Comparison of ENCODE assay signal across 22 mouse cellular contexts in the genomic region with DNA sequence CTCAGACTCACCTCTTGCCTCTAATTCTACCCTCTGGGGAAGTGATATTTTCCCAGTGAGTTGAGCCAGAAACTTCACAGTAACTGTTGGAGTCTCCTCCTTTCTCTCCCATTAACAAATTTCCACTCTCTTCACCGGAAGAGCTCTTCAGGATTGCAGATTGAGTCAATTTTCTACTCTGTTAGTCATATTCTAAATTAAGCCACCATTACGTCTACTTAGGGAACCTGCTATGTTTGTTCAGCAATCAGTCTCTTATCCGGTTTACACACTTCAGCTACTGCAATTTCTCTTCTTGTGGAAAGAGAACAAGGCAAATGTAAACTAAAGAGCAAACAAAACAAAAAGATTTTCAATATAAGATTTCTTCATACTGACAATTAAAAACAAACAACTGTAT.
DNase-seq lines count a peak whose midpoint lies in the region; ATAC-seq and TF ChIP-seq lines count a peak whose summit lies in the region.
"Had no signal": no experiment of that assay in that cellular context is flagged by ENCODE, and none has a peak within 500 bp of the region (broad histone marks: within the 10 kb centered on the region; RNA-seq: fewer than 3 reads in every experiment).

No protein-coding gene starts in this region.

- dilution Hi-C loops in CH12.LX (cut with MboI; ENCODE audit: extremely low pct_ligation_motif_present, extremely low pct_unique_long_range_greater_than_20kb, low sequenced_read_pairs): no loop called here

- no peaks in the 10 kb centered on the region for H3K9me3 ChIP-seq in lung, embryonic 14.5 days (ENCODE audit: low read depth, low read length)
- H3K9me3 ChIP-seq in CH12.LX (replicated peaks; ENCODE audit: low read length): no peaks in the 10 kb centered on the region
- H3K9me3 ChIP-seq: embryonic facial prominence, embryonic 13.5 days; forebrain, embryonic 12.5 days; G1E; hindbrain, embryonic 15.5 days had no signal

- H3K36me3 ChIP-seq in lung, embryonic 14.5 days (ENCODE audit: insufficient read depth): no peaks in the 10 kb centered on the region
- no peaks in the 10 kb centered on the region for H3K36me3 ChIP-seq in CH12.LX (replicated peaks in 1 of 2; ENCODE audit: control insufficient read depth in 1 of 2, insufficient read depth in 1 of 2, low read length in 1 of 2)
- H3K36me3 ChIP-seq: embryonic facial prominence, embryonic 13.5 days; forebrain, embryonic 12.5 days; G1E; hindbrain, embryonic 15.5 days had no signal

- no peak for TF ChIP-seq EP300 in CH12.LX (IDR thresholded peaks at IDR 0.05; ENCODE audit: low read length)

- in situ Hi-C loops in CH12.LX (cut with MboI; ENCODE audit: low pct_ligation_motif_present, low pct_unique_long_range_greater_than_20kb, low sequenced_read_pairs): no loop called here

- H3K27me3 ChIP-seq in lung, embryonic 14.5 days (ENCODE audit: insufficient read depth, low read length): no peaks in the 10 kb centered on the region
- H3K27me3 ChIP-seq in CH12.LX (replicated peaks): no peaks in the 10 kb centered on the region
- H3K27me3 ChIP-seq: embryonic facial prominence, embryonic 13.5 days; forebrain, embryonic 12.5 days; hindbrain, embryonic 15.5 days had no signal

- H3K4me2 ChIP-seq in lung, embryonic 14.5 days: no peak overlapping the region
- no peak overlapping the region for H3K4me2 ChIP-seq in CH12.LX (ENCODE audit: insufficient read depth, low read depth, poor library complexity, severe bottlenecking)
- H3K4me2 ChIP-seq: embryonic facial prominence, embryonic 13.5 days; forebrain, embryonic 12.5 days; hindbrain, embryonic 15.5 days had no signal

- H3K27ac ChIP-seq in lung, embryonic 14.5 days (ENCODE audit: low read depth): no peak overlapping the region
- no peak overlapping the region for H3K27ac ChIP-seq in CH12.LX (ENCODE audit: insufficient read depth, low read depth)
- H3K27ac ChIP-seq: embryonic facial prominence, embryonic 13.5 days; forebrain, embryonic 12.5 days; gastrocnemius, adult 2 months; hindbrain, embryonic 15.5 days had no signal

- TF ChIP-seq POLR2A in lung, adult 2 months (IDR thresholded peaks at IDR 0.05; ENCODE audit: borderline replicate concordance, extremely low read depth, low read depth, low read length): no peak
- no peak for TF ChIP-seq POLR2A in CH12.LX (IDR thresholded peaks at IDR 0.05; ENCODE audit: low read depth, low read length)
- TF ChIP-seq POLR2A in brain, embryonic 14.5 days (IDR thresholded peaks at IDR 0.05; ENCODE audit: borderline replicate concordance, extremely low read depth, insufficient read depth, insufficient read length, poor library complexity, severe bottlenecking): no peak

- no peak overlapping the region for H3K4me3 ChIP-seq in lung, embryonic 14.5 days (ENCODE audit: low read depth, low read length)
- H3K4me3 ChIP-seq in lung, adult 2 months (replicated peaks; ENCODE audit: extremely low read depth, low read depth, low read length): no peak overlapping the region
- no peak overlapping the region for H3K4me3 ChIP-seq in CH12.LX (replicated peaks in 1 of 3; ENCODE audit: low read depth in 2 of 3, low read length in 2 of 3, poor library complexity in 1 of 3)
- H3K4me3 ChIP-seq: embryonic facial prominence, embryonic 13.5 days; forebrain, embryonic 12.5 days; gastrocnemius, adult 2 months; hindbrain, embryonic 15.5 days had no signal

- no peak for TF ChIP-seq RAD21 in CH12.LX (IDR thresholded peaks at IDR 0.05; ENCODE audit: low read depth, low read length)

- peak; percentile 28 for DNase-seq in lung, embryonic 14.5 days
- no peak for DNase-seq in lung, adult 2 months
- DNase-seq in CH12.LX (ENCODE audit: extremely low read depth): no peak
- DNase-seq in Muller cell, postnatal 12 days (ENCODE audit: inconsistent ontology term): peak; percentile 13
- peak; percentile 2 for DNase-seq in brain, embryonic 14.5 days (ENCODE audit: low read depth)
- no peak for DNase-seq in layer of hippocampus, postnatal 36 days
- no peak for DNase-seq in urinary bladder, postnatal 36 days (ENCODE audit: low spot score in 2 of 2)
- DNase-seq in left cerebral cortex, adult 18-20 months (ENCODE audit: low spot score in 2 of 2): no peak
- DNase-seq: adrenal gland, adult 2 months; adrenal gland, postnatal 25 days; cerebellum, adult 11 months; cerebellum, adult 9-10 months; cerebellum, postnatal 36 days; gastrocnemius, adult 2 months; gastrocnemius, postnatal 36 days; heart, adult 11 months had no signal

- H3K9ac ChIP-seq in lung, embryonic 14.5 days: no peak overlapping the region
- no peak overlapping the region for H3K9ac ChIP-seq in CH12.LX (ENCODE audit: insufficient read depth, low read depth)
- H3K9ac ChIP-seq: embryonic facial prominence, embryonic 13.5 days; forebrain, embryonic 12.5 days; hindbrain, embryonic 15.5 days had no signal

- 45% methylated on average over 3 of the region's 3 CpGs for WGBS in lung, embryonic 14.5 days
- WGBS in lung, adult 2 months: 27% methylated on average over 3 of the region's 3 CpGs

- ATAC-seq in lung, embryonic 14.5 days (ENCODE audit: insufficient read depth): no peak
- ATAC-seq: activated CD4-positive, CD25-positive, alpha-beta regulatory T cell, adult 4 months; forebrain, embryonic 16.5 days had no signal

- H3K79me2 ChIP-seq in CH12.LX (replicated peaks; ENCODE audit: control insufficient read depth, extremely low read depth, insufficient read depth, poor library complexity, severe bottlenecking): no peaks in the 10 kb centered on the region

- TF ChIP-seq CTCF in lung, embryonic 14.5 days (IDR thresholded peaks at IDR 0.05; ENCODE audit: low read depth): no peak
- no peak for TF ChIP-seq CTCF in lung, adult 2 months (IDR thresholded peaks at IDR 0.05; ENCODE audit: insufficient read depth, low read length)
- no peak for TF ChIP-seq CTCF in CH12.LX (conservative IDR thresholded peaks at IDR 0.05 in 1 of 2, IDR thresholded peaks at IDR 0.05 in 1 of 2; ENCODE audit: low read depth in 2 of 2, low read length in 2 of 2)
- no peak for TF ChIP-seq CTCF in brain, embryonic 14.5 days (IDR thresholded peaks at IDR 0.05; ENCODE audit: borderline replicate concordance, extremely low read depth, insufficient read depth, insufficient read length)

- H3K4me1 ChIP-seq in lung, embryonic 14.5 days (ENCODE audit: insufficient read depth): no peaks in the 10 kb centered on the region
- no peaks in the 10 kb centered on the region for H3K4me1 ChIP-seq in lung, adult 2 months (ENCODE audit: control insufficient read depth, insufficient read depth, low read length)
- H3K4me1 ChIP-seq in CH12.LX (ENCODE audit: control insufficient read depth in 1 of 2, insufficient read depth in 2 of 2): no peaks in the 10 kb centered on the region
- H3K4me1 ChIP-seq: embryonic facial prominence, embryonic 13.5 days; forebrain, embryonic 12.5 days; hindbrain, embryonic 15.5 days had no signal

TF ChIP-seq in CH12.LX, 34 proteins besides CTCF, POLR2A, EP300 and RAD21:
- no peak for TF ChIP-seq HCFC1 (IDR thresholded peaks at IDR 0.05; ENCODE audit: low read depth, low read length)
- TF ChIP-seq TCF12 (IDR thresholded peaks at IDR 0.05; ENCODE audit: low read depth, low read length): no peak
- 0 out of 2 replicates have a peak, but pooled peaks have one; percentile 43 for TF ChIP-seq MEF2A (IDR thresholded peaks at IDR 0.05; ENCODE audit: borderline replicate concordance, low read depth, low read length)
TF ChIP-seq in CH12.LX: peak in this region for 1.

Comparison
In these comparisons a context has a peak if more than half of its experiments do, and no peak if none do; other contexts are left out.
1. DNase-seq: peak in lung, embryonic 14.5 days (single experiment), Muller cell, postnatal 12 days (single experiment) and brain, embryonic 14.5 days (single experiment); none in lung, adult 2 months (single experiment), CH12.LX (single experiment), layer of hippocampus, postnatal 36 days (0 of 2), urinary bladder, postnatal 36 days (0 of 2) and left cerebral cortex, adult 18-20 months (0 of 2).